Mouse (Mus musculus): ENCODE results near the gene Vmn2r13. TPM values are rescaled to one million over a fixed set of nuclear protein-coding genes. Genes with fewer than 3 reads are reported as not detected.

Gene Vmn2r13
- total RNA-seq, 1 experiment, result not detected

GRCm38 (mm10) chr5:109139546-109139945 lies 52.5 kb downstream of the Vmn2r13 start:
- Histone ChIP-seq H3K9ac (ENCODE audit: insufficient read depth, low read depth, low read length, poor library complexity, severe bottlenecking) (no peak overlapping the region), H3K4me3 (ENCODE audit: insufficient read depth in 1 of 2, low read depth in 1 of 2, low read length in 2 of 2, poor library complexity in 1 of 2, severe bottlenecking in 1 of 2) (no peak overlapping the region), H3K9me3 (ENCODE audit: control insufficient read depth, insufficient read depth, low read depth, low read length) (no peaks in the 10 kb centered on the region), H3K36me3 (ENCODE audit: control insufficient read depth, insufficient read depth, low read length, poor library complexity, severe bottlenecking) (no peaks in the 10 kb centered on the region), H3K4me1 (ENCODE audit: control insufficient read depth in 2 of 2, insufficient read depth in 2 of 2, low read length in 2 of 2, poor library complexity in 1 of 2) (no peaks in the 10 kb centered on the region), H3K27ac (ENCODE audit: insufficient read depth, low read depth, low read length, poor library complexity, severe bottlenecking) (no peak overlapping the region)
- no peak for TF ChIP-seq CHD2 (IDR thresholded peaks at IDR 0.05; ENCODE audit: low read depth, low read length)
- no peak for TF ChIP-seq MAFK (IDR thresholded peaks at IDR 0.05; ENCODE audit: insufficient read depth, low read depth, low read length)
- TF ChIP-seq ZNF384 (IDR thresholded peaks at IDR 0.05; ENCODE audit: low read depth, low read length), result no peak
- no peak for TF ChIP-seq ZC3H11A (IDR thresholded peaks at IDR 0.05; ENCODE audit: borderline replicate concordance, low read depth, low read length)
- TF ChIP-seq HCFC1 (IDR thresholded peaks at IDR 0.05; ENCODE audit: borderline replicate concordance, insufficient read depth, low read length), result no peak
- peak; percentile 21 for DNase-seq (ENCODE audit: low read depth, low spot score)
- in situ Hi-C loops (cut with MboI; ENCODE audit: low sequenced_read_pairs in 2 of 2, unreplicated experiment in 2 of 2), result no loop called here

- Histone ChIP-seq H3K9me3 (ENCODE audit: control insufficient read depth, insufficient read depth, low read depth, low read length) (no peaks in the 10 kb centered on the region), H3K9ac (ENCODE audit: insufficient read depth, low read depth, low read length, poor library complexity, severe bottlenecking) (no peak overlapping the region), H3K36me3 (ENCODE audit: control insufficient read depth, insufficient read depth, low read length, poor library complexity, severe bottlenecking) (no peaks in the 10 kb centered on the region), H3K4me3 (ENCODE audit: insufficient read depth in 1 of 2, low read depth in 1 of 2, low read length in 2 of 2, poor library complexity in 1 of 2, severe bottlenecking in 1 of 2) (no peak overlapping the region), H3K4me1 (ENCODE audit: control insufficient read depth in 2 of 2, insufficient read depth in 2 of 2, low read length in 2 of 2, poor library complexity in 1 of 2) (no peaks in the 10 kb centered on the region), H3K27ac (ENCODE audit: insufficient read depth, low read depth, low read length, poor library complexity, severe bottlenecking) (no peak overlapping the region)
- in situ Hi-C loops (cut with MboI; ENCODE audit: low sequenced_read_pairs in 2 of 2, unreplicated experiment in 2 of 2), result no loop called here
- DNase-seq (ENCODE audit: low read depth, low spot score), result no peak
- TF ChIP-seq ZNF384 (IDR thresholded peaks at IDR 0.05; ENCODE audit: low read depth, low read length) (no peak), MAFK (IDR thresholded peaks at IDR 0.05; ENCODE audit: insufficient read depth, low read depth, low read length) (no peak), HCFC1 (IDR thresholded peaks at IDR 0.05; ENCODE audit: borderline replicate concordance, insufficient read depth, low read length) (no peak), ZC3H11A (IDR thresholded peaks at IDR 0.05; ENCODE audit: borderline replicate concordance, low read depth, low read length) (no peak), CHD2 (IDR thresholded peaks at IDR 0.05; ENCODE audit: low read depth, low read length) (no peak)
Measured at GRCm38 (mm10) chr5:109136731-109137130, 55.3 kb downstream of the Vmn2r13 start.

Other genes with a start within 250 kb of the Vmn2r13 start
- not detected in 2 replicates for gene Vmn2r10, start 185.7 kb downstream of the Vmn2r13 start, total RNA-seq (2012; rRNA removed)
- not detected in 2 replicates for gene Vmn2r11, start 132.6 kb downstream of the Vmn2r13 start, total RNA-seq (2012; rRNA removed)
- gene Vmn2r12, start 94.2 kb downstream of the Vmn2r13 start, total RNA-seq (2012; rRNA removed), result not detected in 2 replicates
- gene Vmn2r14, start 32.5 kb upstream of the Vmn2r13 start, total RNA-seq (2012; rRNA removed), result not detected in 2 replicates
- not detected in 2 replicates for gene Vmn2r15, start 105.4 kb upstream of the Vmn2r13 start, total RNA-seq (2012; rRNA removed)
- gene Vmn2r16, start 138.0 kb upstream of the Vmn2r13 start, total RNA-seq (2012; rRNA removed), result not detected in 2 replicates
- not detected in 2 replicates for gene Vmn2r17, start 227.5 kb upstream of the Vmn2r13 start, total RNA-seq (2012; rRNA removed)